11 mouse cellular contexts compared by ENCODE assay signal in the genomic region with DNA sequence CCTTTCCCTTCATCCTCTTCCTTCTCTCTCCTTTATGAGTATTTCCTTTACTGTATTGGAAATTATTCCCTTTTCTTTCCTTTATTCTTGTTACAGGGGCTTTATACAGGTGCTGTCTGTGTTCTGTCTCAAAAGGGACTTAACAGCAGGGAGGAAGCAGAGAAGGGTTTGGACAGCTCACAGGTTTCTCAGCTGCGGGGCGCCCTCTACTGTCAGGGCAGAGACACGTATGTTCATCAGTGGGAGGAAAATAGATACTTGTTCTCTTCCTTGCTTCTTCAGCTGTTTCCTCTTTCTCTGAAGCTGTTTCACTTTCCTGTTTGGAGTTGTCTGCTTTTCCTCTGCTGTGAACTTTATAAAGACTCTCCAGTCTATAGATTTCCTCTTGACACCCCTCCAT. TPM values are rescaled to one million over a fixed set of nuclear protein-coding genes. Genes with fewer than 3 reads are reported as not detected.
DNase-seq lines count a peak whose midpoint lies in the region; ATAC-seq and TF ChIP-seq lines count a peak whose summit lies in the region.
"Had no signal": no experiment of that assay in that cellular context is flagged by ENCODE, and none has a peak within 500 bp of the region (broad histone marks: within the 10 kb centered on the region; RNA-seq: fewer than 3 reads in every experiment).

No protein-coding gene starts in this region.

- H3K9me3 ChIP-seq in forebrain, postnatal 0 days (ENCODE audit: low read length): no peaks in the 10 kb centered on the region
- no peaks in the 10 kb centered on the region for H3K9me3 ChIP-seq in forebrain, embryonic 12.5 days
- no peaks in the 10 kb centered on the region for H3K9me3 ChIP-seq in intestine, embryonic 16.5 days (ENCODE audit: control insufficient read depth, low read length)

- no peak for ATAC-seq in forebrain, postnatal 0 days
- ATAC-seq in forebrain, embryonic 12.5 days (ENCODE audit: low FRiP score): no peak
- no peak for ATAC-seq in intestine, embryonic 16.5 days
- ATAC-seq: midbrain, embryonic 13.5 days had no signal

- peak; percentile 23; the same call in 1 of the 2 replicates for TF ChIP-seq CTCF in forebrain, postnatal 0 days (IDR thresholded peaks at IDR 0.05; ENCODE audit: low read depth)

- H3K27ac ChIP-seq in forebrain, postnatal 0 days (ENCODE audit: low read depth, low read length): no peak overlapping the region
- H3K27ac ChIP-seq in forebrain, embryonic 12.5 days: no peak overlapping the region
- no peak overlapping the region for H3K27ac ChIP-seq in intestine, embryonic 16.5 days (ENCODE audit: low read length)
- H3K27ac ChIP-seq: midbrain, embryonic 13.5 days had no signal

- H3K9ac ChIP-seq in forebrain, postnatal 0 days: no peak overlapping the region
- H3K9ac ChIP-seq in forebrain, embryonic 12.5 days: no peak overlapping the region
- no peak overlapping the region for H3K9ac ChIP-seq in intestine, embryonic 16.5 days (ENCODE audit: low read depth, low read length)
- H3K9ac ChIP-seq: midbrain, embryonic 13.5 days had no signal

- H3K36me3 ChIP-seq in forebrain, postnatal 0 days (ENCODE audit: insufficient read depth): no peaks in the 10 kb centered on the region
- no peaks in the 10 kb centered on the region for H3K36me3 ChIP-seq in forebrain, embryonic 12.5 days (replicated peaks)
- no peaks in the 10 kb centered on the region for H3K36me3 ChIP-seq in intestine, embryonic 16.5 days (ENCODE audit: control insufficient read depth, insufficient read depth, low read length)
- H3K36me3 ChIP-seq: G1E; midbrain, embryonic 13.5 days had no signal

- H3K4me1 ChIP-seq in forebrain, postnatal 0 days (ENCODE audit: insufficient read depth): no peaks in the 10 kb centered on the region
- H3K4me1 ChIP-seq in forebrain, embryonic 12.5 days: no peaks in the 10 kb centered on the region
- H3K4me1 ChIP-seq in intestine, embryonic 16.5 days (ENCODE audit: control insufficient read depth, insufficient read depth, low read length): no peaks in the 10 kb centered on the region
- H3K4me1 ChIP-seq: midbrain, embryonic 13.5 days had no signal

- WGBS in forebrain, postnatal 0 days: 88% methylated on average over 3 of the region's 3 CpGs
- WGBS in forebrain, embryonic 12.5 days: 87% methylated on average over 3 of the region's 3 CpGs
- WGBS in intestine, embryonic 16.5 days: 75% methylated on average over 3 of the region's 3 CpGs

- H3K27me3 ChIP-seq in forebrain, postnatal 0 days (ENCODE audit: insufficient read depth, low read length): no peaks in the 10 kb centered on the region
- no peaks in the 10 kb centered on the region for H3K27me3 ChIP-seq in forebrain, embryonic 12.5 days
- H3K27me3 ChIP-seq in intestine, embryonic 16.5 days (replicated peaks; ENCODE audit: control insufficient read depth, insufficient read depth, low read length): no peaks in the 10 kb centered on the region
- H3K27me3 ChIP-seq: midbrain, embryonic 13.5 days had no signal

- no peak for DNase-seq in forebrain, postnatal 0 days
- DNase-seq in right cerebral cortex, postnatal 14 days: peak; percentile 14
- no peak for DNase-seq in right cerebral cortex, adult 18-20 months
- DNase-seq in gastrocnemius, postnatal 14 days: peak; percentile 23
- DNase-seq in spleen, postnatal 36 days (ENCODE audit: low spot score in 2 of 2): peak; percentile 8 to 12
- DNase-seq in layer of hippocampus, postnatal 10 days (ENCODE audit: low spot score in 2 of 2): no peak

- no peak overlapping the region for H3K4me3 ChIP-seq in forebrain, postnatal 0 days (ENCODE audit: low read depth, low read length)
- H3K4me3 ChIP-seq in forebrain, embryonic 12.5 days (replicated peaks): no peak overlapping the region
- H3K4me3 ChIP-seq in intestine, embryonic 16.5 days (ENCODE audit: low read length): no peak overlapping the region
- H3K4me3 ChIP-seq: midbrain, embryonic 13.5 days had no signal

- intact Hi-C loops in gastrocnemius, postnatal 14 days (cut with DNase I; ENCODE audit: low total_unique reads): no loop called here

- H3K4me2 ChIP-seq in forebrain, postnatal 0 days (ENCODE audit: low read depth): no peak overlapping the region
- H3K4me2 ChIP-seq in forebrain, embryonic 12.5 days: no peak overlapping the region
- H3K4me2 ChIP-seq in intestine, embryonic 16.5 days (ENCODE audit: low read depth, low read length): no peak overlapping the region
- H3K4me2 ChIP-seq: midbrain, embryonic 13.5 days had no signal

RNA-seq across cellular contexts. Expression of a gene that starts 28.1 kb away (rescaled TPM):
- total RNA-seq in forebrain, postnatal 0 days (2014; rRNA removed): 0.19 and 0.54 TPM in 2 replicates
- 0.28 and 0.50 TPM in 2 replicates for polyA plus RNA-seq in forebrain, postnatal 0 days (2015; fragmentation: Nextera tagmentation; extraction: Ambion mirVana)
- polyA plus RNA-seq in forebrain, embryonic 12.5 days (2016; fragmentation: Nextera tagmentation; extraction: Ambion mirVana): 0.38 and 0.51 TPM in 2 replicates
- total RNA-seq in gastrocnemius, postnatal 14 days (2021): 10 to 100 TPM; 19.0 to 19.4 TPM
- 0.21 and 0.39 TPM in 2 replicates for polyA plus RNA-seq in intestine, embryonic 16.5 days (2015; fragmentation: Nextera tagmentation; extraction: Ambion mirVana)
- under 1 TPM; 0.54 to 0.57 TPM for total RNA-seq in layer of hippocampus, postnatal 10 days (2021)
- polyA plus RNA-seq: G1E; large intestine, adult 2 months had no signal

Comparison
In these comparisons a context has a peak if more than half of its experiments do, and no peak if none do; other contexts are left out.
1. DNase-seq: peak in right cerebral cortex, postnatal 14 days (single experiment), gastrocnemius, postnatal 14 days (single experiment) and spleen, postnatal 36 days (2 of 2); none in forebrain, postnatal 0 days (single experiment), right cerebral cortex, adult 18-20 months (single experiment) and layer of hippocampus, postnatal 10 days (0 of 2).
2. RNA of a gene that starts 28.1 kb away (total RNA-seq): 19.0 to 19.4 TPM in gastrocnemius, postnatal 14 days; 0.54 to 0.57 TPM in layer of hippocampus, postnatal 10 days and 0.19 to 0.54 TPM in forebrain, postnatal 0 days; every median in the first group is over 10 times any median in the second.